Mouse (Mus musculus): ENCODE results near the gene Tex30. TPM values are rescaled to one million over a fixed set of nuclear protein-coding genes. Genes with fewer than 3 reads are reported as not detected.
"Not testable (repeated sequence)": the region's sequence is repeated elsewhere in the genome, so short reads cannot be mapped to it uniquely, and the experiment has no call there.

Tex30 gene
- polyA plus RNA-seq, 1 experiment from 2014 or later, result 109 TPM

DNA sequence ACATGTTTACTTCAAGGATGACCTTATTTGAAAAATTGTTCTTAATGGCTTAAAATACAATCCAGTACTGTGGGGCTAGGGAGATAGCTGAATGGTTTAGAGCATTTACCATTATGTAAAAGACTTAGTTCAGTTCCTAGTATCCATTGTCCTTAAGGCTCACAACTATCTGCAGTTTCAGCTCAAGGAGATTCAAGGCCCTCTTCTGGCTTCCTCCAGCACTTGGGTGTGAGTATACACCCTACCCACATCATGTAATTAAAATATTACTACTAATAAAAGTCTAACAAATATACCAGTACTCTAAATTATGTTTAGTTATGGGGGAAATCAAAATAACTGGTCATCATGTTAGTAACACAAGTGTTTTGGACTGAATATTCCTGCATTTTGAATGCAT lies 15.3 kb upstream of the Tex30 start:
- H3K4me2 ChIP-seq, result peak overlapping the region; percentile 79
- H3K27me3 ChIP-seq, result no peaks in the 10 kb centered on the region
- no peak for ATAC-seq (ENCODE audit: low FRiP score)
- H3K4me1 ChIP-seq, result peaks cover 18% of the 10 kb centered on the region
- H3K36me3 ChIP-seq (replicated peaks), result peaks cover 30% of the 10 kb centered on the region
- H3K9ac ChIP-seq, result no peak overlapping the region
- no peaks in the 10 kb centered on the region for H3K9me3 ChIP-seq
- H3K4me3 ChIP-seq (replicated peaks), result peak overlapping the region; percentile 75
- H3K27ac ChIP-seq, result no peak overlapping the region

DNA sequence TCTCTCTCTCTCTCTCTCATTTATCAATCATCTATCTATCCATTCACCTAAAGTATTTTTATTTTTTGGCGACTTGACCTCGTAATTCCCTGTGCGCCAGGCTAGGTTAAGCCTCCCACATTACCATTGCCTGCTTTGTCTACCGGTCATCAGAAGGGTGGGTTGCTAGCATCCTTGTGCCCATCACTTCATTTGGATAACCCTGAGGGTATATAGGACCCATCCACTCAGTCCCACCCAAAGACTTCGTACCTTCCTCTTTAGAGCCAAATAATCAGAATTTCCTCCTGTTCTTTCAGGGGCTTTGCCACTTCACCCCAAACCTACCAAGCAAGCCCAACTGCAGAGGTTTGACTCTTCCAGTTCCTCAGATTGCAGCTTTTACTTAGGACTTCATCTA lies 698 bp upstream of the Tex30 start:
- peak overlapping the region; percentile 83 for H3K4me3 ChIP-seq (replicated peaks)
- H3K27ac ChIP-seq, result no peak overlapping the region
- peaks cover 13% of the 10 kb centered on the region for H3K4me1 ChIP-seq
- no peaks in the 10 kb centered on the region for H3K9me3 ChIP-seq
- no peaks in the 10 kb centered on the region for H3K27me3 ChIP-seq
- H3K9ac ChIP-seq, result peak overlapping the region; percentile 88
- 15% methylated on average over 5 of the region's 5 CpGs for WGBS
- peaks cover 24% of the 10 kb centered on the region for H3K36me3 ChIP-seq (replicated peaks)
- peak; percentile 43; the same call in 1 of the 2 replicates for ATAC-seq (ENCODE audit: low FRiP score)
- peak overlapping the region; percentile 68 for H3K4me2 ChIP-seq

DNA sequence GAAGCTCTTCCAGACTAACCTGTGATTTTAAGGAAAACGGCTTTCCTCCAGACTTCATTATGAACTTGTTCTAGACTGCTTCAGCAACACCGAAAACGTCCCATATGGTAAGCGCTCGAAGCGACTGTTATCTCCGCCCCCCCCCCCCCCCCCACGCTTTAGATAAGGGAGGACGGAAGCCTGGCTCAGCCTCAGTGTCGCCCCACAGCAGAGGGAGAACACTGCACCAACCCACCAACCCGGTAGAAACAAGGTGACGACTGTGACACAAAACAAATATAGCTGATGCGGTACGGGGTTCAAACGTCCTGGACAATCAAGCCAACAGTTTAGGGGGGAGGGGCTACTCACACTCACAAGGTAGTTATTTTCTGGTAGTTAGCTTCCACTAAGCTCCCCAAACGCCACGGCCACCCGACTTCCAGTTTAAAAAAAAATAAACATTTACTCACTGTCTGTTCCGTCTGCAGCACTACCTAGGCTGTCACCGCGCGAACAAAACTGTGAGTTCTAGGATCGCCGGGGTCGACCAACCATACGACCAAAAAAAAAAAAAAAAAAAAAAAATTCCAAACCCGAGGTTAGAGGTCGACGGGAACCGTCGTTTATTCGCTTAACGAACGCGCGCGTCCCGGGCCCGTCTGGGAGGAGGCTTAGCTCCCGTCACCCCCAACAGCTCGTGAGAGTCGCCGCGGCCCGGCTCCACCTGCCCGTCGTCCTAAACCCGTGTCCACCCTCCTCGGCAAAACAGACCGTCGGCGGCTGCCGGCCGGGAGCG lies 604 bp downstream of the Tex30 start:
- peaks cover 13% of the 10 kb centered on the region for H3K4me1 ChIP-seq
- peak overlapping the region; percentile 68 for H3K4me2 ChIP-seq
- H3K36me3 ChIP-seq (replicated peaks), result peaks cover 29% of the 10 kb centered on the region
- H3K9me3 ChIP-seq, result no peaks in the 10 kb centered on the region
- peak overlapping the region; percentile 93 for H3K27ac ChIP-seq
- WGBS, result under 1% methylated on average over 55 of the region's 55 CpGs
- peak; percentile 85 for ATAC-seq (ENCODE audit: low FRiP score)
- H3K27me3 ChIP-seq, result no peaks in the 10 kb centered on the region
- H3K9ac ChIP-seq, result peak overlapping the region; percentile 88
- H3K4me3 ChIP-seq (replicated peaks), result peak overlapping the region; percentile 83

DNA sequence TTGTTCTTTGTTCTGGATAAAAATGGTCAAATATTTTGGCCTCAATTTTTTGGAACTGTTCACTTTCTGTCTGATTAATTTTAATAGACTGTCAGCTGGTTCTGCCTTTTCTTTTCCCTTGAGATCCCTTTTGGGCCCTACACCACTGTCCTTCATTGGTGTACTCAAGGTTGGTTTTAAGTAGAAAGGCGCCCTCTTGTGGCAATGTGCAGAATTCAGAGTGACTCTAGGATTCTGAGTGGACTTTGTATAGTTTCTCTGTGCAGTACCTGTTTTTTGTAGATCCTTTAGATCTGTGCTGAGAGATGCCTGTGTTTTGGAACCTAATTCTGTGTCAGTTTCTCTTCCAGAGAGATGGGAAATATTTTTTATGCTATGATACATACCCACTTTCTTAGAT lies 37.6 kb downstream of the Tex30 start:
- Histone ChIP-seq H3K27ac (no peak overlapping the region), H3K4me1 (no peaks in the 10 kb centered on the region), H3K4me2 (no peak overlapping the region), H3K4me3 (replicated peaks) (no peak overlapping the region), H3K9me3 (no peaks in the 10 kb centered on the region), H3K27me3 (no peaks in the 10 kb centered on the region), H3K9ac (no peak overlapping the region), H3K36me3 (replicated peaks) (no peaks in the 10 kb centered on the region)
- WGBS, result 0% methylated on average over 1 of the region's 1 CpGs
- no peak for ATAC-seq (ENCODE audit: low FRiP score)

DNA sequence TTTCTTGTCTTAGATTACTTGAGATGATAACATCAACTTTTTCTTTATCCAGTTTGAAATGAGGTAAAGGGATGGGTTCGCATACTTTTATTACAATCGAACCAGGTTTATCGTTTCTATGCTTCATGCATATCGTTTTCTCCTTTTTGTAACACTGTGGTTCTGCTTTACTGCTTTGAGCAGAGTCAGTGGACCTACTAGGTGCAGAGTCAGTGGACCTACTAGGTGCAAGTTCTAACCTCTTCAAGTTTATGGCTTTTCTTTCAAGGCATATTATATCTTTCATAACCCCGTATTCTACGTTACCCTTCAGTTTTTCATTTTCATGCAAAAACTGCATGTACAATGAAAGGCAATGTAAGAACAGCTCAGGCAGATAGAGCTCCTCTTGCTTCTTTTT lies 38.8 kb downstream of the Tex30 start:
- no peak for ATAC-seq (ENCODE audit: low FRiP score)
- 98% methylated on average over 6 of the region's 6 CpGs for WGBS
- Histone ChIP-seq H3K27me3 (no peaks in the 10 kb centered on the region), H3K36me3 (replicated peaks) (no peaks in the 10 kb centered on the region), H3K27ac (no peak overlapping the region), H3K4me1 (no peaks in the 10 kb centered on the region), H3K9me3 (no peaks in the 10 kb centered on the region), H3K4me2 (no peak overlapping the region), H3K4me3 (replicated peaks) (no peak overlapping the region), H3K9ac (no peak overlapping the region)

DNA sequence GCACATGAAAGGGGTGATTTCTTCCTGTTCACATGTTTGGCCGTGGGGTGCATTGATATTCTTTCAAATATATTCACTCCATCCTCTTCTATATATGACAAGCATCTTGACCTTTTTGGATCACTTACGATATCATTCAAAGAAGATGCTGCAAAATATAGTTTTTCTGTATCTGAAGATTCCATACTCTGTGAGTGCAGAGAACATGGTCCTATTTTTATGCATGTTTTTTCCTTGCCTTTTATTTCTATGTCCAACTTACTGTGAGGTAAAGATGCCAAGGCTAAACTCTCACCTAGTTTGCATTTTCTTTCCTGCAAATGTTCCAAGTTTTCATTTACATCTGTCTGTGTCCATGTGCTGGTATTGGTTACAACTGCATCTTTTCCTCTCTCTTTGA lies 40.4 kb downstream of the Tex30 start, which contains the start of gene Gm8251:
Gene Gm8251, minus strand, starts transcription at position 101 of the 400 bp plus-strand sequence.
- Histone ChIP-seq H3K4me3 (replicated peaks) (no peak within 1 kb of the TSS), H3K27ac (no peak within 1 kb of the TSS), H3K9ac (no peak within 1 kb of the TSS), H3K27me3 (no peaks in the 10 kb centered on the region), H3K9me3 (no peaks in the 10 kb centered on the region), H3K4me1 (no peaks in the 10 kb centered on the region), H3K36me3 (replicated peaks) (no peaks in the 10 kb centered on the region), H3K4me2 (no peak within 1 kb of the TSS)
- no peak for ATAC-seq (ENCODE audit: low FRiP score)
- WGBS, result 89% methylated on average over 2 of the region's 2 CpGs

DNA sequence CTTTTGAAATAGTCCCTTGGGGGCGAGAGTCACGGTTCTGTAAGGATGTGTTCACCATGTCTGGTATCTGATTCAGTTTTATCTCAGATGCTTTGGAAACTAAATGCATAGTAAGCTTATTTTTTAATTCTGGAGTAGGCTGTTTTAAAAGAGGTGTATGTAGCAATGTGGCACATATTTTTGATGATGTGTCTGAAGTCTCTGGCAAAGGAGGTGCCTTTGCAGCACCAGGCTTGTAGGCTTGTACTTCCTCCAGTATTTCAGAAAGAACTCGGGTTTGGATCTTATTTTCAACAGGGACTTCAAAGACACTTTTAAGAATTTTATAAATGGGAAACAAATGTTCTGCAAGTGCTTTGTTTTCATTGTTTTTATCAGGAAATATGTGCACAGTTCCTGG lies 44.4 kb downstream of the Tex30 start:
- H3K27ac ChIP-seq, result no peak overlapping the region
- H3K27me3 ChIP-seq, result no peaks in the 10 kb centered on the region
- no peak overlapping the region for H3K9ac ChIP-seq
- no peaks in the 10 kb centered on the region for H3K4me1 ChIP-seq
- H3K36me3 ChIP-seq (replicated peaks), result no peaks in the 10 kb centered on the region
- no peaks in the 10 kb centered on the region for H3K9me3 ChIP-seq
- H3K4me2 ChIP-seq, result no peak overlapping the region
- no peak for ATAC-seq (ENCODE audit: low FRiP score)
- 87% methylated on average over 3 of the region's 3 CpGs for WGBS
- H3K4me3 ChIP-seq (replicated peaks), result no peak overlapping the region

DNA sequence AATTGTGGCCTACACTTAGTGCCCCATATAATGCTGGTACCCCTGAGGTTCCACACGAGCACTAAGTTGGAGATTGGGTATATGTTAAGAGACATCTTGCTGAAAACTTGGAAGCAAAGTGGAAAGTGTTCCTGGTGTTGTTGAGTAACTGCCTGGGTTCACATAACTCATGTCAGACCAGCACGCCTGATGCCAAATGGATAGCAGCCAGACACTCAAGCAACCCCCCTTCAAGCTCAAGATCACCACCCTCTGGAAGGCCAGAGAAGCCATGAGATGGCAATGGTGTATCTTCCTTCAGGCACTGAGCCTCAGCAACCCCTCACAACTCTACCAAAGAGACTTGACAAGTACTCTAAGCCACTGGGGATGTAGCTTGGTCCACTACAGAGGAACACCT lies 55.7 kb downstream of the Tex30 start:
- no peaks in the 10 kb centered on the region for H3K9me3 ChIP-seq
- H3K27ac ChIP-seq, result no peak overlapping the region
- H3K27me3 ChIP-seq, result no peaks in the 10 kb centered on the region
- no peak for ATAC-seq (ENCODE audit: low FRiP score)
- H3K4me2 ChIP-seq, result no peak overlapping the region
- 88% methylated on average over 2 of the region's 2 CpGs for WGBS
- H3K36me3 ChIP-seq (replicated peaks), result no peaks in the 10 kb centered on the region
- 0 out of 2 replicates have a peak, but pooled peaks cover 6% of the 10 kb centered on the region for H3K4me1 ChIP-seq
- no peak overlapping the region for H3K4me3 ChIP-seq (replicated peaks)
- no peak overlapping the region for H3K9ac ChIP-seq

DNA sequence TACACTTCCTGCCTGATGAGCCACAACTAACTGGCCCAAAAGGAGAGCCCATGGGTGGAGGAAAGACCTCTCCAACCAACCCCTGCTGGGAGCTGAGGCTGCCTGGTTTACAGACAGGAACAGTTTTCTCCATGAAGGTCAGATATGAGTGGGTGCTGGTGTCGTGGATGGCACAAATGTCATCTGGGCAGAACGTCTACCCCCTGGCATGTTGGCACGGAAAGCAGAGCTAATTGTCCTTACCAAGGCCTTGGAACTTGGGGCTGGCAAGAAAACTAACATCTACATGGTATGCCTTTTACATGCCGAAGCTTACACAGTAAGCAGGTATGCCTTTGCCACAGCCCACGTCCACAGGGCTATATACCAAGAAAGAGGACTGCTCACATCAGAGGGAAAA lies 56.6 kb downstream of the Tex30 start:
- not testable (repeated sequence) for H3K4me3 ChIP-seq (replicated peaks); ATAC-seq (ENCODE audit: low FRiP score); H3K9me3 ChIP-seq; H3K27ac ChIP-seq; H3K9ac ChIP-seq; H3K36me3 ChIP-seq (replicated peaks); H3K27me3 ChIP-seq; H3K4me1 ChIP-seq; H3K4me2 ChIP-seq
- 81% methylated on average over 5 of the region's 5 CpGs for WGBS

DNA sequence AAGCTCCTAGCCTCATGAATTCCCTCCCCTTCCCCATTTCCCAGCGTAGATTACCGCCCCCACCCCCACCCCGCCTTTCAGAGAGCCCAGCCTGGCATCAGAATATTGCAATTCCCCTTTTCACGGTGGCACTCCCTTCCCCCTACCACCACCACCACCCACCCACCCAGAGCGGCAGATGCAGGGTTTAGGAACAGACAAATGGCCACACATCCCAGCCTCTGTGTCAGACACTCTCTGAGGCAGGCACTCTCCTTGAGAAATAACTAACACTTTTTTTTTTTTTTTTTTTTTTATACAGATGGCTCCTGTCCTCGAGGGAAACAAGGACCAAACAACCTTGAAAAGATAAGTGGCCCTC lies 59.7 kb downstream of the Tex30 start:
- ATAC-seq (ENCODE audit: low FRiP score), result peak; percentile 79
- 4% methylated on average over 6 of the region's 6 CpGs for WGBS
- Histone ChIP-seq H3K36me3 (replicated peaks) (no peaks in the 10 kb centered on the region), H3K27ac (no peak overlapping the region), H3K4me2 (peak overlapping the region; percentile 62), H3K9ac (peak overlapping the region; percentile 50), H3K4me3 (replicated peaks) (peak overlapping the region; percentile 42), H3K27me3 (no peaks in the 10 kb centered on the region), H3K9me3 (no peaks in the 10 kb centered on the region), H3K4me1 (0 out of 2 replicates have a peak, but pooled peaks cover 6% of the 10 kb centered on the region)

DNA sequence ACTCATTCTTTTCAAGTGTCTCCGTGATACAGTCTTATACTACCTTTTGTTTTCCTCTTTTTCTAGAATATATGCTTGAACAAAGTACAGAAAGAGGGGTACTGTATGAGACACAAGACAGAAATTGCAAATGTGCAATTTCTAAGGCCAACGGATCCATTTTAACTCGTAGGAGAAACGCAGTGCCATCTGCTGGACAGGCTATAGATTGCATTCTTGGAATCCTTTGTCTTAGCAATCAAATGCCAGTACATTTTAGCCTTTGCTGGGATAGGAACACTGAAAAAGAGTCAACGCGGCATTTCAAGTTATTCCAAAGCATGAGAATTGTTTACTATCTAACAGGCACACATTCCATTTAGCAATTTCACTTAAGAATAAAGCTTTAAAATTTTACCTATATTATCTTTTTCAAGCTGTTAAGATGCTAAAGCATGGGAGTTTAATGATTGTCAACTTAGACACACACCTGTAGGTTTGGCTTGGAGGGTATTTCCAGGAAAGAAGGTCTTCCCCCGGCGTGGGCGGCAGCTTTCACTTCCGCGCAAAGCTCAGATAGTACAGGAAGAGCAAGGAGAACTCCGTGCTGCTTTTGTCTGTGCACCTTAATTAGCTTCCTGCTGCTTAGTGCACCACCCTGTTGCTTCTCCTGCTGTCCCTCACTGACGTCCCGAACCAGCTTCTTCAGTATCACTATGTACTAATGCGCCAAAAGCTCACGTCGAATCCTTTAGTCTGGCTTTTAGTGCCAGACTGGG lies 60.3 kb downstream of the Tex30 start:
- ATAC-seq (ENCODE audit: low FRiP score), result peak; percentile 87
- peak overlapping the region; percentile 42 for H3K4me3 ChIP-seq (replicated peaks)
- no peak overlapping the region for H3K27ac ChIP-seq
- no peaks in the 10 kb centered on the region for H3K36me3 ChIP-seq (replicated peaks)
- H3K27me3 ChIP-seq, result no peaks in the 10 kb centered on the region
- H3K9me3 ChIP-seq, result no peaks in the 10 kb centered on the region
- 2% methylated on average over 17 of the region's 17 CpGs for WGBS
- peak overlapping the region; percentile 62 for H3K4me2 ChIP-seq
- 0 out of 2 replicates have a peak, but pooled peaks cover 6% of the 10 kb centered on the region for H3K4me1 ChIP-seq
- H3K9ac ChIP-seq, result peak overlapping the region; percentile 50
